Mouse (Mus musculus) hindbrain, embryonic 11.5 days (tissue): ENCODE results near the gene Adamtsl3. TPM values are rescaled to one million over a fixed set of nuclear protein-coding genes. Genes with fewer than 3 reads are reported as not detected.

Experiments used
- ATAC-seq: fragments of 200-750 bp; cut with Nextera tagmentation; 2 replicates; pipeline ENCODE4 v1.8.0; 2017; ENCODE audit warnings: mild to moderate bottlenecking, moderate TSS enrichment, moderate library complexity; ENCODE audit not compliant: low FRiP score
- DNase-seq: peaks from one replicate; pipeline ENCODE4 v3.0.0-alpha.2; 2015; ENCODE audit warnings: low spot score
- H3K27ac ChIP-seq: fragments of 300-500 bp; sonication (generic); 2 replicates; pipeline ENCODE4 v1.5.1; 2014; ENCODE audit warnings: mild to moderate bottlenecking, low read depth, low read length
- H3K27me3 ChIP-seq: fragments of 300-500 bp; sonication (generic); 2 replicates; pipeline ENCODE4 v1.6.1; 2014; ENCODE audit warnings: mild to moderate bottlenecking, low read length, moderate library complexity, mixed read lengths; ENCODE audit not compliant: control insufficient read depth, insufficient read depth
- H3K36me3 ChIP-seq: fragments of 300-500 bp; sonication (generic); 2 replicates; pipeline ENCODE4 v1.6.1; 2014; ENCODE audit warnings: mild to moderate bottlenecking, low read length, moderate library complexity, mixed read lengths; ENCODE audit not compliant: control insufficient read depth, insufficient read depth
- H3K4me1 ChIP-seq: fragments of 300-500 bp; sonication (generic); replicated peaks from 2 replicates; pipeline ENCODE4 v1.6.1; 2014; ENCODE audit warnings: low read length, mixed read lengths; ENCODE audit not compliant: control insufficient read depth, insufficient read depth
- H3K4me2 ChIP-seq: fragments of 300-500 bp; sonication (generic); replicated peaks from 2 replicates; pipeline ENCODE4 v1.6.1; 2014; ENCODE audit warnings: mild to moderate bottlenecking, low read depth, low read length
- H3K4me3 ChIP-seq: fragments of 300-500 bp; sonication (generic); 2 replicates; pipeline ENCODE4 v1.5.1; 2014; ENCODE audit warnings: low read depth, low read length
- H3K9ac ChIP-seq: fragments of 300-500 bp; sonication (generic); 2 replicates; pipeline ENCODE4 v1.6.1; 2014; ENCODE audit warnings: low read depth, low read length
- H3K9me3 ChIP-seq: fragments of 300-500 bp; sonication (generic); 2 replicates; pipeline ENCODE4 v1.6.1; 2016; ENCODE audit warnings: low read length; ENCODE audit not compliant: control insufficient read depth
- WGBS: fragments of 180-500 bp; shearing (Covaris S2); extraction: QIAGEN DNeasy Blood & Tissue Kit; methylation state at CpG from one replicate; pipeline ENCODE4 v1.1.7; 2014; 5-methylcytosine and 5-hydroxymethylcytosine counted together
- polyA plus RNA-seq: library from polyadenylated mRNA; unstranded; fragments of >200 nt; fragmentation: Nextera tagmentation; extraction: Ambion mirVana; gene quantifications from 2 replicates; pipeline ENCODE4 v1.2.1, GENCODE M21; 2014

The Adamtsl3 gene
- polyA plus RNA-seq, 1 experiment from 2014 or later: 0.66 TPM

- H3K4me1 ChIP-seq: no peaks in the 10 kb centered on the region
- DNase-seq (no peak), ATAC-seq (no peak)
- WGBS: 72% methylated on average over 2 of the region's 2 CpGs
- no peak overlapping the region for H3K27ac ChIP-seq
- no peaks in the 10 kb centered on the region for H3K9me3 ChIP-seq
- H3K36me3 ChIP-seq: no peaks in the 10 kb centered on the region
- no peak overlapping the region for H3K9ac ChIP-seq
- no peak overlapping the region for H3K4me3 ChIP-seq
- H3K27me3 ChIP-seq: no peaks in the 10 kb centered on the region
- no peak overlapping the region for H3K4me2 ChIP-seq
Observed at GRCm38 (mm10) chr7:82458376-82458775, 122.9 kb downstream of the Adamtsl3 start.

- Histone ChIP-seq H3K27me3 (no peaks in the 10 kb centered on the region), H3K36me3 (no peaks in the 10 kb centered on the region), H3K4me2 (no peak overlapping the region), H3K4me3 (no peak overlapping the region), H3K9ac (no peak overlapping the region), H3K4me1 (no peaks in the 10 kb centered on the region), H3K27ac (no peak overlapping the region), H3K9me3 (no peaks in the 10 kb centered on the region)
- ATAC-seq (no peak), DNase-seq (no peak)
- 91% methylated on average over 10 of the region's 10 CpGs for WGBS
Observed at GRCm38 (mm10) chr7:82462921-82463523, 127.5 kb downstream of the Adamtsl3 start.

GRCm38 (mm10) chr7:82464364-82464763 lies 128.9 kb downstream of the Adamtsl3 start:
- H3K4me2 ChIP-seq: no peak overlapping the region
- no peak for ATAC-seq
- no peak overlapping the region for H3K4me3 ChIP-seq
- no peak for DNase-seq
- H3K9me3 ChIP-seq: no peaks in the 10 kb centered on the region
- WGBS: 77% methylated on average over 2 of the region's 2 CpGs
- H3K9ac ChIP-seq: no peak overlapping the region
- H3K27ac ChIP-seq: no peak overlapping the region
- H3K27me3 ChIP-seq: no peaks in the 10 kb centered on the region
- no peaks in the 10 kb centered on the region for H3K4me1 ChIP-seq
- H3K36me3 ChIP-seq: no peaks in the 10 kb centered on the region

GRCm38 (mm10) chr7:82465437-82465836 lies 129.9 kb downstream of the Adamtsl3 start:
- H3K4me3 ChIP-seq: no peak overlapping the region
- no peaks in the 10 kb centered on the region for H3K27me3 ChIP-seq
- H3K27ac ChIP-seq: no peak overlapping the region
- no peaks in the 10 kb centered on the region for H3K9me3 ChIP-seq
- H3K4me1 ChIP-seq: no peaks in the 10 kb centered on the region
- H3K9ac ChIP-seq: no peak overlapping the region
- no peak overlapping the region for H3K4me2 ChIP-seq
- H3K36me3 ChIP-seq: no peaks in the 10 kb centered on the region
- 68% methylated on average over 6 of the region's 6 CpGs for WGBS
- DNase-seq (no peak), ATAC-seq (no peak)

- no peak for DNase-seq
- H3K9me3 ChIP-seq: no peaks in the 10 kb centered on the region
- no peak overlapping the region for H3K27ac ChIP-seq
- no peak overlapping the region for H3K4me2 ChIP-seq
- H3K36me3 ChIP-seq: no peaks in the 10 kb centered on the region
- no peaks in the 10 kb centered on the region for H3K27me3 ChIP-seq
- ATAC-seq: no peak
- no peak overlapping the region for H3K9ac ChIP-seq
- H3K4me3 ChIP-seq: no peak overlapping the region
- H3K4me1 ChIP-seq: no peaks in the 10 kb centered on the region
- 89% methylated on average over 16 of the region's 16 CpGs for WGBS
Observed at GRCm38 (mm10) chr7:82476441-82477221, 141.1 kb downstream of the Adamtsl3 start.

GRCm38 (mm10) chr7:82478461-82478860 lies 143.0 kb downstream of the Adamtsl3 start:
- no peak overlapping the region for H3K4me2 ChIP-seq
- no peaks in the 10 kb centered on the region for H3K4me1 ChIP-seq
- no peak overlapping the region for H3K4me3 ChIP-seq
- DNase-seq: no peak
- no peak for ATAC-seq
- H3K27ac ChIP-seq: no peak overlapping the region
- H3K9ac ChIP-seq: no peak overlapping the region
- 75% methylated on average over 3 of the region's 3 CpGs for WGBS
- no peaks in the 10 kb centered on the region for H3K27me3 ChIP-seq
- no peaks in the 10 kb centered on the region for H3K36me3 ChIP-seq
- no peaks in the 10 kb centered on the region for H3K9me3 ChIP-seq

- WGBS: 78% methylated on average over 10 of the region's 10 CpGs
- H3K4me2 ChIP-seq: no peak overlapping the region
- H3K27me3 ChIP-seq: no peaks in the 10 kb centered on the region
- ATAC-seq (no peak), DNase-seq (no peak)
- H3K9me3 ChIP-seq: no peaks in the 10 kb centered on the region
- no peaks in the 10 kb centered on the region for H3K4me1 ChIP-seq
- no peak overlapping the region for H3K4me3 ChIP-seq
- H3K27ac ChIP-seq: no peak overlapping the region
- no peaks in the 10 kb centered on the region for H3K36me3 ChIP-seq
- no peak overlapping the region for H3K9ac ChIP-seq
Observed at GRCm38 (mm10) chr7:82478861-82479755, 143.6 kb downstream of the Adamtsl3 start.

GRCm38 (mm10) chr7:82483426-82483825 lies 147.9 kb downstream of the Adamtsl3 start:
- WGBS: 91% methylated on average over 3 of the region's 3 CpGs
- ATAC-seq (no peak), DNase-seq (no peak)
- no peak overlapping the region for H3K4me2 ChIP-seq
- H3K27me3 ChIP-seq: no peaks in the 10 kb centered on the region
- H3K4me3 ChIP-seq: no peak overlapping the region
- no peak overlapping the region for H3K9ac ChIP-seq
- H3K4me1 ChIP-seq: no peaks in the 10 kb centered on the region
- H3K36me3 ChIP-seq: no peaks in the 10 kb centered on the region
- no peak overlapping the region for H3K27ac ChIP-seq
- no peaks in the 10 kb centered on the region for H3K9me3 ChIP-seq
